Mouse (Mus musculus) heart, postnatal 0 days (tissue): ENCODE measurements around the gene Acmsd. TPM values are rescaled to one million over a fixed set of nuclear protein-coding genes. Genes with fewer than 3 reads are reported as not detected.

Source experiments
- ATAC-seq: fragments of 200-750 bp; cut with Nextera tagmentation; 2 replicates; pipeline ENCODE4 v1.8.0; 2017; ENCODE audit warnings: low read depth, moderate number of reproducible peaks, moderate library complexity; ENCODE audit not compliant: insufficient read depth
- DNase-seq: peaks from one replicate; pipeline ENCODE4 v3.0.0-alpha.2; 2016; ENCODE audit warnings: low spot score
- H3K27ac ChIP-seq: fragments of 300-500 bp; sonication (generic); 2 replicates; pipeline ENCODE4 v1.5.1; 2014; ENCODE audit warnings: low read depth, mild to moderate bottlenecking
- H3K27me3 ChIP-seq: fragments of 300-500 bp; sonication (generic); 2 replicates; pipeline ENCODE4 v1.6.1; 2014; ENCODE audit warnings: low read length, mixed read lengths; ENCODE audit not compliant: control insufficient read depth, insufficient read depth
- H3K36me3 ChIP-seq: fragments of 300-500 bp; sonication (generic); replicated peaks from 2 replicates; pipeline ENCODE4 v1.6.1; 2014; ENCODE audit warnings: low read length, mixed read lengths; ENCODE audit not compliant: control insufficient read depth, insufficient read depth
- H3K4me1 ChIP-seq: fragments of 300-500 bp; sonication (generic); 2 replicates; pipeline ENCODE4 v1.6.1; 2014; ENCODE audit warnings: antibody characterized with exemption; ENCODE audit not compliant: control insufficient read depth, insufficient read depth
- H3K4me2 ChIP-seq: fragments of 300-500 bp; sonication (generic); 2 replicates; pipeline ENCODE4 v1.6.1; 2014; ENCODE audit warnings: low read depth, mild to moderate bottlenecking, low read length, moderate library complexity
- H3K4me3 ChIP-seq: fragments of 300-500 bp; sonication (generic); 2 replicates; pipeline ENCODE4 v1.5.1; 2014; ENCODE audit warnings: low read depth, low read length
- H3K9ac ChIP-seq: fragments of 300-500 bp; sonication (generic); replicated peaks from 2 replicates; pipeline ENCODE4 v1.6.1; 2014; ENCODE audit warnings: low read depth, low read length, mixed read lengths
- H3K9me3 ChIP-seq: fragments of 300-500 bp; sonication (generic); replicated peaks from 2 replicates; pipeline ENCODE4 v1.6.1; 2016; ENCODE audit warnings: low read length; ENCODE audit not compliant: control insufficient read depth
- CTCF ChIP-seq: IDR thresholded peaks from 2 replicates; pipeline ENCODE4 v1.5.1; 2016; ENCODE audit warnings: antibody characterized with exemption, control low read depth, low read depth
- EP300 ChIP-seq: IDR thresholded peaks from 2 replicates; pipeline ENCODE4 v1.6.1; 2016; ENCODE audit warnings: antibody characterized with exemption, low read depth
- WGBS: fragments of 180-500 bp; shearing (Covaris S2); extraction: QIAGEN DNeasy Blood & Tissue Kit; methylation state at CpG from one replicate; pipeline ENCODE4 v1.1.7; 2014; 5-methylcytosine and 5-hydroxymethylcytosine counted together
- polyA plus RNA-seq: library from polyadenylated mRNA; unstranded; fragments of >200 nt; fragmentation: Nextera tagmentation; extraction: Ambion mirVana; gene quantifications from 2 replicates; pipeline ENCODE4 v1.2.1, GENCODE M21; 2015
- total RNA-seq: library from RNA; depleted of rRNA; stranded (reverse); fragments of >200 nt; gene quantifications from 2 replicates; pipeline ENCODE4 v1.2.3, GENCODE M21; 2014; ENCODE audit warnings: low replicate concordance

Gene Acmsd
- total and polyA plus RNA-seq, 2 experiments from 2014 or later, result 0.18 TPM; not detected in 1

DNA sequence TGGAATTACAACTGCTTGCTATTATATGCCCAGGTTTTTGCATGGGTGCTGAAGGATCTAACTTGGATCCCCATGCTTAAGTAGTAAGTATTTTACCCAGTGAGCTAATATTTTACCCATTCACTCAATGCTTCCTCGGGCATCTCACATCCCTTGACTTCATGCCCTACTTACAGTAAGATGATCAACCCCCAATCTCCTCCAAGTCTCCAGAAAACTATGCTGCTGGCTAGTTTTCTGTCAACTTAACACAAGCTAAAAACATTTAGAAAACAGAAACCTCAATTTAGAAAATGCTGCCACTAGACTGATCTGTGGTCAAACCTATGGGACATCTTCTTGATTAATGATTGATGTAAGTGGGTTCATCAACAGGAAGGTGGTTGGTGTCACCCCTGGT, 10.9 kb upstream of the Acmsd start:
- WGBS, result 85% methylated on average over 1 of the region's 1 CpGs
- Histone ChIP-seq H3K27me3 (no peaks in the 10 kb centered on the region), H3K9ac (no peak overlapping the region), H3K4me3 (no peak overlapping the region), H3K36me3 (no peaks in the 10 kb centered on the region), H3K9me3 (no peaks in the 10 kb centered on the region; the same call in 1 of the 2 replicates), H3K4me1 (0 out of 2 replicates have a peak, but pooled peaks cover 9% of the 10 kb centered on the region), H3K4me2 (no peak overlapping the region), H3K27ac (no peak overlapping the region)
- no peak for DNase-seq
- no peak for ATAC-seq
- TF ChIP-seq CTCF (no peak), EP300 (no peak)

DNA sequence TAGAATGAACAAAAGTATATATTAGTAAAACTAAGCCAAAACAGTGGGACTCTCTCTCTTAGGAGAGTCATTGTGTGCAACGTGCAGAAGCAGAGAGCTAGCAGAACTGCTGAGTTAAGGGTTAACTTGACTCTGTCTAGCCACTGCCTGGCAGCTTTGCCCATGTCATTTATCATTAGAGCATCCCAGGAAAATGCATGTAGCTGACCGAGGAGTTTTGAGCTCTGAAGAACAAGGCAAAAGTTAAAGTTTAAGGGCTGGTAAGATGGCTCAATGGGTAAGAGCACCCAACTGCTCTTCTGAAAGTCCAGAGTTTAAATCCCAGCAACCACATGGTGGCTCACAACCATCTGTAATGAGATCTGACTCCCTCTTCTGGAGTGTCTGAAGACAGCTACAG, 5.6 kb upstream of the Acmsd start:
- Histone ChIP-seq H3K9ac (no peak overlapping the region), H3K27ac (no peak overlapping the region), H3K4me3 (no peak overlapping the region), H3K27me3 (no peaks in the 10 kb centered on the region), H3K9me3 (no peaks in the 10 kb centered on the region), H3K4me2 (no peak overlapping the region), H3K36me3 (no peaks in the 10 kb centered on the region), H3K4me1 (no peaks in the 10 kb centered on the region)
- DNase-seq, result no peak
- TF ChIP-seq CTCF, result no peak
- TF ChIP-seq EP300, result no peak
- WGBS, result 52% methylated on average over 2 of the region's 2 CpGs
- no peak for ATAC-seq

DNA sequence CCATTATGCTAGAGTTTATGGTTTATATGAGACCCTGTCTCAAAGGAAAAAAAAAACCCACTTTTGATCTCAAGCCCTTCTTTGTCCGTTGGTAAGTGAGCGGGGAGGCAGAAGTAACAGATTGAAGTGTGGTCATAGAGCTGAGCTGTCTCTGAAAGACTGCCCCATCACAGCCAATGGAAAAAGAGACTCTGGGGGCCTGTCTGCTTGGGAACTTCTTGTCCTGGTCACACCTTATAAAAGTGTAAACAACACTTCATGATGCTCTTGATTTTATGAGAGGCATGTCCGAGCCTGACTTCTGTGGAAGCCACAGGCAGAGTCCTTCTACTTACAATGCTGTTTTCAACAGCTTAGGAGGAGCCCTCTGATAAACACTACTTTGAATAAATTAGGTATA, 1.9 kb downstream of the Acmsd start:
- no peak overlapping the region for H3K9ac ChIP-seq
- TF ChIP-seq EP300 (no peak), CTCF (no peak)
- no peak overlapping the region for H3K4me3 ChIP-seq

DNA sequence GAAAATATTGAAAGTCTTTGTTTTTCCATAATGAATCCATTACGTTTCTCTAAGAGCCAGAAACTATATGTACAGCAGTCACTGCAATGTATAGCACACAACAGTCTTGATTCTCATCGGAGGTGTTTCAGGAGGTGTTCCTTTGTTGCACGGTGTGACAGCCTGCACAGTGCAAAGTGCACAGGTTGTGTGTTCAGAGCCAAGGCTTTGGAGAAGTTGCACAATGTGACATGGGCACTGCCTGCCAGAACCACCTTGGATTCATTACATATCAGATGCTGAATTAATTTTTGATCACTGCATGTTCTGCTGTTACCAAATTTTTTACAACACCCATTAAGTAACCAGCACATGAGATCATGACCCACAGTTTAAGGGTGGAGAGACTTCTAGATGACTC, 3.2 kb downstream of the Acmsd start:
- Histone ChIP-seq H3K36me3 (no peaks in the 10 kb centered on the region), H3K27me3 (no peaks in the 10 kb centered on the region), H3K9ac (no peak overlapping the region), H3K4me3 (no peak overlapping the region), H3K4me2 (no peak overlapping the region), H3K9me3 (no peaks in the 10 kb centered on the region), H3K27ac (no peak overlapping the region), H3K4me1 (no peaks in the 10 kb centered on the region)
- 85% methylated on average over 3 of the region's 3 CpGs for WGBS
- DNase-seq (no peak), ATAC-seq (no peak)
- no peak for TF ChIP-seq EP300
- TF ChIP-seq CTCF, result no peak

More for the DNA sequence above, 1.9 kb downstream of the Acmsd start:
- H3K36me3 ChIP-seq, result no peaks in the 10 kb centered on the region
- H3K9me3 ChIP-seq, result no peaks in the 10 kb centered on the region
- no peaks in the 10 kb centered on the region for H3K4me1 ChIP-seq
- DNase-seq, result no peak
- H3K27me3 ChIP-seq, result no peaks in the 10 kb centered on the region
- H3K4me2 ChIP-seq, result no peak overlapping the region
- 60% methylated on average over 3 of the region's 3 CpGs for WGBS
- no peak for ATAC-seq
- no peak overlapping the region for H3K27ac ChIP-seq

DNA sequence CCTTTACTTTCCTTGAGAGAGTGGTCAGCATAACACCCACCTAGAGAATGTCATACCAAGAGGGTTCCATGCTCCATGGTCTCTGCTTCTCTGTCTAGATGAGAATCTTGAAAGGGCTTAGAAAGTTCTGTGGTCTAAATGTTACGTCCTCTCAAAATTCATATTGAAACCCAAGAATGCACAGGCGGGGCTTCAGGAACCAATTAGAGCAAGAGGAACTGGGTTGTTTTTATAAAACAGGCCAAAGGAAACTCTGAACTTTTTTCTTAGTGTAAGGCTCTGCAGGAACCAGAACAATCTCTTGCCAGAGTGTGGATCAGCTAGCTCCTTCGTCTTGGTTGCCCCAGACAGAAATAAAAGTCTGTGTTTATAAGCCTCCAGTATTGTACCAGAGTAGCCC, 3.6 kb downstream of the Acmsd start:
- no peak overlapping the region for H3K4me3 ChIP-seq
- no peaks in the 10 kb centered on the region for H3K27me3 ChIP-seq
- no peak overlapping the region for H3K4me2 ChIP-seq
- H3K36me3 ChIP-seq, result no peaks in the 10 kb centered on the region
- no peak overlapping the region for H3K9ac ChIP-seq
- no peaks in the 10 kb centered on the region for H3K4me1 ChIP-seq
- ATAC-seq (no peak), DNase-seq (no peak)
- no peak overlapping the region for H3K27ac ChIP-seq
- WGBS, result 68% methylated on average over 3 of the region's 3 CpGs
- H3K9me3 ChIP-seq, result no peaks in the 10 kb centered on the region
- no peak for TF ChIP-seq CTCF
- no peak for TF ChIP-seq EP300

DNA sequence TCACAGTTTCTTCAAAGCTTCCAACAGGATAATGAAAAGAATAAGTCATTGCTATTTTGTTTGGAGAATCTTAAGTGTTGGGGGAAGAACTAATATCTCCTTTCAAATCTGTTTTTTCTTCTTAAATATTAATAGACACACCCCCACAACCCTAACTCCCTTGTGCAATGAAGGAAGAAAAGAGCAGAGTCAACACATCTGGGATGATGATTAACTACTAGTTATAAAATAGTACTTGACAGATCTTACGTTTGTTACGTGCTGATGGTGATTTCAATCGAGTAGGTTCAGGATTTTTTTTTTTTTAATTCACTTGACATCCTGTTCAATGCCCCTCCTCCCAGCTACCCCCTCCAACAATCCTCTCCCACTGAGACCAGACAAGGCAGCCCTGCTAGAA, 6.1 kb downstream of the Acmsd start:
- no peaks in the 10 kb centered on the region for H3K27me3 ChIP-seq
- H3K9ac ChIP-seq, result no peak overlapping the region
- H3K4me2 ChIP-seq, result no peak overlapping the region
- TF ChIP-seq EP300, result no peak
- no peak for TF ChIP-seq CTCF
- H3K4me3 ChIP-seq, result no peak overlapping the region
- DNase-seq, result no peak
- WGBS, result 73% methylated on average over 3 of the region's 3 CpGs
- H3K27ac ChIP-seq, result no peak overlapping the region
- no peaks in the 10 kb centered on the region for H3K4me1 ChIP-seq
- no peaks in the 10 kb centered on the region for H3K36me3 ChIP-seq
- no peaks in the 10 kb centered on the region for H3K9me3 ChIP-seq
- no peak for ATAC-seq
